Mouse (Mus musculus) gastrocnemius, postnatal 36 days (tissue): ENCODE data around the gene 4933425L06Rik. TPM values are rescaled to one million over a fixed set of nuclear protein-coding genes. Genes with fewer than 3 reads are reported as not detected.

Source experiments
- DNase-seq, 2 experiments: peaks; one replicate each; pipeline ENCODE4 v3.0.0; 2022
- intact Hi-C: fragments of 180-260 bp; cut with DNase I; formaldehyde crosslinking; loops from one replicate; pipeline ENCODE4 v1.15.1; 2025
- total RNA-seq, 2 experiments: library from RNA; stranded (reverse); gene quantifications; 2 replicates each; pipeline ENCODE4 v1.2.3; 2021

4933425L06Rik gene
- total RNA-seq, 2 experiments from 2014 or later = not detected

DNA sequence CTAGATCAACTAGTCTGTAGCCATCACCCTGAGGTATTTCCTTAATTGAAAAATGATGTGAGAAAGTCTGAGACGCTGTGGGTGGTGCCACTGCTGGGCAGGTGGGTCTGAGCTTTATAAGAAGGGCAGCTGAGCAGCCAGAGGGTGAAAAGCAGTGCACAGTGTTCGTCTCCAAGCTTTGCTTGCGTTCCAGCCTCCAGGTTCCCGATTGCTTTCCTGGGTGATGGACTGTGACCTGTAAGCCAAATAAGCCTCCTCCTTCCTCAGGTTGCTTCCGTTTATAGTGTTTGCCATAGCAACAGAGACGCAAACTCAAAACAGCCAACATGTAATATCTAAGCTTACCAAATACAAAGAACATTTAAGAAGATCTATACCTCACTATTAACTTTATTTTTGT, 50.4 kb downstream of the 4933425L06Rik start:
- DNase-seq = no peak
- intact Hi-C loops = no loop called here

GRCm38 (mm10) chr13:105132776-105133175, 50.9 kb downstream of the 4933425L06Rik start:
- intact Hi-C loops = no loop called here
- no peak for DNase-seq

GRCm38 (mm10) chr13:105134397-105134796, 52.5 kb downstream of the 4933425L06Rik start:
- intact Hi-C loops = no loop called here
- no peak for DNase-seq

DNA sequence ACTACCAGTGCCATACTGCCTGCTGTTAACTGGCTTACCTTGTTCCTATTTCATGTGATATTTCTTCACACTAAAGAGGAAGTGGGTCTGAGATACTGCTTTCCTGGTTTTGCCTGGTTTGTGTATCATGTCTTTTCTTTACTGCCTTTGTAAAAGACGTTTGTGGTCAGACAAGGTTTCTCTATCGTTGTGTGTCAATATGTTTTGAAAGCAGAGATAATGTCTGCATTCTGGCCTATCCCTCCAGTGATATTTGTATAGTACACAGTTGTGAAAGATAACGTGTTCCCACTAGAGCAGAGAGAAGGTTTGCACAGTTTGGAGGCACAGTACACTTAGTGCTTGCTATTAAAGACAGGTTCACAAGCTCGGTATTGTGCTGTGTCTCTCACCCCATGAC, 58.0 kb downstream of the 4933425L06Rik start:
- no peak for DNase-seq
- intact Hi-C loops = no loop called here

GRCm38 (mm10) chr13:105146827-105147226, 64.9 kb downstream of the 4933425L06Rik start:
- no peak for DNase-seq
- intact Hi-C loops = no loop called here

GRCm38 (mm10) chr13:105147795-105148418, 66.0 kb downstream of the 4933425L06Rik start:
- intact Hi-C loops = no loop called here
- DNase-seq = no peak

DNA sequence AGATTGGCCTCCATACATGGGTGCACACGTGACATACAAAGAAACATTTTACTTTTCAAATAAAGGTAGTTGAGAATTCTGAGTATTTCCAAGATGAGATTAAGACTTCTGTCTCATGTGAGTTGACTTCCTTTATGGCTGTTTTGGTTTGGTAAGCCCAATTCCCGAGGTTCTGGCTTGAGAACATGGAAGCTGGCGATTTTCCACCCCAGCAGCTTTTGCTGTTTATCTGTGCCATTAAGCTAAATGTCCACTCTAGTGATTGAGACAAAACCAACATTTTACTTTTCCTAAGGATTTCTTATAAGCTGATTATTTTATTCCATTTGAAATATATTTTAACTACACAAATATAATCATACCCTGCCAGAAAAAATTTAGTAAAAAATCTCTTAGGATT, 68.1 kb downstream of the 4933425L06Rik start:
- DNase-seq = no peak
- intact Hi-C loops = no loop called here

DNA sequence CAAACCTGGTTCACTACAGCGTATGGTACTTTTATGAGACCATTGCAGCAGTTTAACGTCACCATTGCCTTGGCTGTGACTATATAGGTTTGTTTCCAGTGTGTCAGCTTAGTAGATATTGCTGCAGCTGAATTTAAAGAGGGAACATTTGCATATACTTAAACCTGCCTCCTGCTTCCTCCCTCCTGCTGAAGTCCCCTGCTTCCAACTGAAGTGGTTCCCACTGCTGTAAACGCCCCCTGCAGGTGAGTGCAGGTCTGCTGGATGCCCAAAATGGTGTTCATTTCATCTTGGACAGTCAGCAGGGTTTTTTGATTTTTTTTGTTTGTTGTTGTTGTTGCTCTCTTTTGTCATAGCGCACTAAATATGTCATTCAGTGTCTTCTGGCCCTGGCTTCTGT, 72.0 kb downstream of the 4933425L06Rik start:
- intact Hi-C loops = no loop called here
- DNase-seq = no peak

GRCm38 (mm10) chr13:105165441-105165840, 83.5 kb downstream of the 4933425L06Rik start:
- no peak for DNase-seq
- intact Hi-C loops = no loop called here

Other genes starting within 250 kb of the 4933425L06Rik start
- not detected for gene Shisal2b, start 218.2 kb upstream of the 4933425L06Rik start, total RNA-seq
- gene Rgs7bp, start 27.2 kb upstream of the 4933425L06Rik start, total RNA-seq = under 1 TPM; 0.51 to 0.54 TPM
- under 1 TPM; 0.18 to 0.39 TPM for gene Rnf180, start 212.7 kb downstream of the 4933425L06Rik start, total RNA-seq